Mouse (Mus musculus) small intestine, adult 2 months (tissue): Measurements from ENCODE around the gene Dock4.

ENCODE experiments used
- CTCF ChIP-seq: fragments of 200-500 bp; IDR thresholded peaks from 2 replicates; pipeline ENCODE4 v1.5.1; 2012; ENCODE audit warnings: low read depth, mild to moderate bottlenecking, control low read depth, inconsistent platforms, low read length, moderate library complexity, mixed read lengths; ENCODE audit not compliant: insufficient replicate concordance, insufficient read length; ENCODE audit errors: extremely low read depth
- POLR2A ChIP-seq: fragments of 200-500 bp; IDR thresholded peaks from 2 replicates; pipeline ENCODE4 v1.6.1; 2012; ENCODE audit warnings: low read depth, mild to moderate bottlenecking, control low read depth, inconsistent platforms, low read length, moderate library complexity

DNA sequence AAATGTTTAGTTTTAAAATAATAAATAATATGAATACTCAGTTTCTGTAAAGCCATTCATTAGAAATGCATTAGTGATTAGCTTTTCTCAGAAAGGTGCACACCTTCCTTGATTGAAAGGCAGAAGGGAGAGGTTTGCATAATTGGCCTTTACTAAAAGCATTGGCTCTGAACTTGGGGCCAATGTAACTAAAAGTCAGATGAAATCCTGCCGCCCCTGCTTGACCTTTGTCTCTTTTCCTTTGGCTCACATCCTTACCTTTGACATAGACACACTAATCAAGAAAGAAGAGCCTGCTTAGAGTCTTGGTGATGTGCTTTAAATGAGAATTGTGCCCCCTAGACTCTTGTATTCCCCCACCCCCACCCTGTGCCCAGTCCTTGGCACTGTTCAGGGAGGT, 55.4 kb downstream of the Dock4 start:
- TF ChIP-seq CTCF (no peak), POLR2A (no peak)
